Mouse (Mus musculus) lung, postnatal 0 days (tissue): ENCODE measurements at regions not wholly inside any gene's neighbourhood (a gene's known extent, or its start where the extent isn't known, plus 50 kb on each side); places are given as distances from the start of the nearest gene placed in this dataset.

Source experiments
- CTCF ChIP-seq: IDR thresholded peaks from 2 replicates; pipeline ENCODE4 v1.5.1; 2016; ENCODE audit warnings: antibody characterized with exemption, mild to moderate bottlenecking
- EP300 ChIP-seq: IDR thresholded peaks from 2 replicates; pipeline ENCODE4 v1.6.1; 2016; ENCODE audit warnings: antibody characterized with exemption, mild to moderate bottlenecking, control low read depth

DNA sequence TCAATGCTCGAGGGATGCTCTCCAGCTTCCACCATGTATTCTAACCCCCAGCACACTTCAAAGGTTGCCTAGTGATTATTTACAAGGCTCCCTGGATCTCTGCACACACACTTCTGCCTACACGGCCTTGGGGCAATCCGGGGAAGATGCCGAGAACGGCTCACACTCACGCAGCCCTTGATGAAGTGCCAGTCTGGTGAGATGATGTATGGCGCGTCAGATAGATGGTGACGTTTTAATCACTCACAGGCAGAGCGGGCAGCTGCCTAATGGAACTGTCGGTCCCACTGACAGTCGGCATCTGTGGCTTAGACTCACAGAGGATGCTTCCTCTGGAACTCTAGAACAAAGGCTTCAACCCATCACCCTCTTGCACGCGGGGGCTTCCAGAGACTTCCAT lies 66.9 kb upstream of the Kazn start:
- TF ChIP-seq EP300 (no peak), CTCF (no peak)
